Mouse (Mus musculus): ENCODE data around the gene Neb.

The Neb gene

DNA sequence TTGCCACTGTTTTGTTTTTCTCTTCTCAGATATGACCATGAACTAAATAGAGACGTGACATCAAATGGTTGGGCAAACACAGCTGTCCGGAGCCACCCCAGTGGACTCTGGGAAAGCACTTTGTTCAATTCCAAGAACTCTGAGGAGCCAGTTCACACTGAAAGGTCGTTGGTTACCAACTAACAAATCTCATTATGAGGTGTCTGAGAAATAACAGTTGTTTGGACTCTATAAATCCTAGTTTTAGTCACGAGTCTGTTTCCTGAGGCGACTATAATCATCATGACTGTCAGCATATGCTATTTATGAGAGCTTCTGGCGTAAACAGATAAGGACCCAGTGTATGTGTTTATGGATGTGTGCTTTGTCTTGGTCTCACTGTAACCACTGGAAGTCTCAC is 5.8 kb downstream of the Neb start:
- no peak for DNase-seq

DNA sequence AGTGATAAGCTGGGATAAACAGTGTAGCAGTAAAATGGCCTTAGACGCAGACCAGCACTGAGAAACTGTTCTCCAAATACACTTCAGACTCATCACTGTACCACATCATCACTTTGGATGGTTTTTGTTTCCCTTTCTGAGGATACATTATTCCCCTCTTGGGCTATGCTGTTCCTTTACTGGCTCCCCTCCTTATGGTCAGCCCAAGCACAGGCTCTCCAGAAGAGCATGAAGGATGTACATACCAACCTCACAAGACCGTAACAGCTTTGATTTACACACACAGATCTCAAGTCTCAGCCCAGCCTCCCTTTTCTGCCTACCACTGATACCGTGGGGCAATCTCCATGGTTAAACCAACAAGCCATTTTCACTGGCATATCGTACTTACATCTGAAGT is 6.2 kb downstream of the Neb start:
- no peak for DNase-seq

- DNase-seq: no peak
Measured at GRCm38 (mm10) chr2:52371066-52371465, 7.2 kb downstream of the Neb start.

DNA sequence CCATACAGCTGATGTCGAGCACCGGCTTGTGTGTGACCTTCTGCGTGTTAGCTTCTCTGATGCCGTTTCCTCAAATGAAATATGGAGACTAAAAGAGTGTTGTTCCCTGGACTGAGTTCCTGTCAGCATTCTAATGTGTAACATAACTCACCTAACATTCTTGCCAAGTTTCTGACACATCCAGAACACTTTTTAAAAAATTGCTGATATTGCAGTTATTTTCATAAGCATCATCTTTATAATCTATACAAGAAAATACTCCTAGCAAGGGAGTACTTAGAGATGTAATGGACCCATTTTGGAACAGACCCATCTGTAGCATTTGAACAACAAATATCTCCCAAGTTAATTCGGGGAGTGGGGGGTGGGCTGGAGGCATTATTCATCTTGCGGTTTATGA is 8.7 kb downstream of the Neb start:
- no peak for DNase-seq

DNA sequence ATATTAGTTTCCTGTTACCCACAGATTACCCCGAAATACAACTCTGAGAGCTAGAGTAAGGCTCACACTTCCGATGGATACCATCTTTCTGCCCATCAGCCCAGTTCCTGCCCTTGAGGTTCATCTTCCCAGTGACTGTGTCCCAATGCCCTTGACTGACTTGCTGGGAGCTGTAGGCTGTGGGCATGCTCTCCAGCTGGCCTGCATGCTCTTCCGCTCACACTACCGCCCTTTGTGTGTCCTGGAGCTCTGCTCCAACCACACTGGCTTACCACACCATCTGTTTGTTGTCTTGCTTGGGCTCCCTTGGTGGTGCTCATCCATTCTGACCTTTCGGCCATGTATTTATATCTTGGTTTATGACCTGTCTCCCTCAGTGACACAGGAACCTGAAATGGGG is 10.6 kb downstream of the Neb start:
- DNase-seq: no peak

DNA sequence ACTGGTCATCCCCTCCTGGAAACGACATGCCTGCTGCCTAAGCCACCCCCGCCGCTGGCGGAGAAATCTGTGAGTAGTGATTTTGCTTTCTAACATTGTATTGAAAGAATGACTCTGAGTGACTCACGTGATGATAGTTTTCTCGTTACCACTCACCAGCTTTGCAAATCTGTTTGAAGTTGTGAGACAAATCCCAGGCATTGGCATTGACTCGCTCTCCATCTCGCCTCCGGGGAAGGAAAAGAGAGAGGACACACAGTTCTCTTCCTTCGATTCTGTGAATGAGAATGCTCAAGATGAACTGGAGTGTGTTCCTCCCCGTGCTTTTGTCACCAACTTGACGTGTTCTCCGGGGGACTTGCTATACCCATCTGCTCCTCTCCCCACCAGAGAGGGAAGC is 11.0 kb downstream of the Neb start:
- DNase-seq: no peak

DNA sequence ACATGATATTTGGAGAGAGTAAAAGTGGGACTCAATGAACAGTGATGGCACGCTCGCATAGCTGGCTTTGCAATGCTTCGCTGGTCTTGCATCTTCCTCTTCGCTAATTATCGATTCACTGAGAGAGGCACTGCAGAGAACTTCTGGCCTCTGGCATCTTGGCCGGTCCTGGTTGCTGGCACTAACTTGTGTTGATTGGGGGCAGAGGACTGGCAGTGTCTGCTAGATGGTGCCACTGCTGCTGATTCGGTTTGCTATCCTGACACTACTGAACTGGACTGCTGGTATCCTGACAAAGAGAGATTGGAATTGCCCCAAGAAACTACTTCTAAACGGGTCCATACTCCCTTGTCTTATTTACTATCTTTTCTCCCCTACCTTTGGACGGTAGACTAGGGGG is 17.2 kb downstream of the Neb start:
- no peak for DNase-seq

DNA sequence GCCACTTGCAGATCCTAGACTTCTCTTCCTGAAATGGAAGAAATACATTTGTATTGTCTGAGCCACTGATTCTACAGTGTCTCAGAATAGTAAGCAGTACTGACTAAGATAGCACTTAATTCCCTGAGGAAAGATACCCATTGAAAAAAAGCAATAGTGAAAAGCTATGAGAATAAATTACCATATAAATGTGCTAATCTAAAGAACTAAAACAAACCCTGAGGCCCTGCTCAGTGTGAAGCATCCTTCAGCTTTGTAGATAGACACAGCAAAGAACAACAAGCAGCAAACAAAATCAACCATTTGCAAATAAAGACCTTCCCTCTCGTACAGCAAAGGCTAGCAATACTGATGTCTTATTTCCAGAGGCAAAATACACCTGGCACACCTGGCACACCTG is 18.6 kb downstream of the Neb start:
- DNase-seq: no peak

GRCm38 (mm10) chr2:52358156-52358555 is 20.1 kb downstream of the Neb start:
- no peak for DNase-seq

DNA sequence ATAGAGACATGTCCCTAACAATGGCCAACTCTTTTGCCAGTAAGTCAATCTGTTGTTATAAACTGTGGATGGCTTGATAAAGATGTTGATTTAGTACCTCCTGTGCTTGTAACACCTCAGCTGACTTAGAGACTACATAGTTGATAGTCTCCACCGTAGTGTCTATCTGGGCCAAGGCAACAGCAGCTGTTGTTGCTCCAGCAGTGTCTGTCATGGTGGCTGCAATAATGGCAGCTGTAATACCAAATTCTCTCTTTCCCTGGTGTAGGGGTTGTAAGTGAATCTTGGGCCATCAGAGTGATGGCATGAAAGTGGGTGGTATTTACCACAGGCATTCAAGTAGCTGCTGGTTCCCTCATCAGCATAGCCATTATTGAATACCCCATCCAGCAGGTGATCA is 27.2 kb downstream of the Neb start:
- no peak for DNase-seq

- no peak for DNase-seq
Measured at GRCm38 (mm10) chr2:52340990-52341389, 37.3 kb downstream of the Neb start.

- no peak for DNase-seq
Measured at GRCm38 (mm10) chr2:52335556-52335955, 42.7 kb downstream of the Neb start.

GRCm38 (mm10) chr2:52335087-52335486 is 43.2 kb downstream of the Neb start:
- no peak for DNase-seq

GRCm38 (mm10) chr2:52333535-52333934 is 44.7 kb downstream of the Neb start:
- no peak for DNase-seq

DNA sequence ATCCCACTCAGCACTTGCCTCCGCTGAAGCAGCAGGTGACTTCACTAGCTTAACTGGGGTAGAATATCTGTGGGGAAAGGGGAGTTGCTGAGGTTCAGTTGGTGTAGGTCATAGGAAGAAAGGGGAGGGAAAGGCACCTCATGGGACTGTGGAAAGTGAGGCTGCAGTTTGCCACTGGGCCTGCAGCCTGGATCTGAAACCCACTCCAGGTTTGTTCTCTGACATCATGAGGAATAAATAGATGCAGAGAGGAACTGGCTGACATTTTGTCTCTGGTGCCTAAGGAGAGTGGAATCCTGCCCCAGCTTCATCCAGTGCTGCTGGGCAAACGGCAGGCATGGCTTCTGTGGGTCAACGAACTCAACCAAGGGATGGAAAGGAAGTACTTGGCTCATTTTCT is 46.5 kb downstream of the Neb start:
- DNase-seq: no peak

- DNase-seq: no peak
Measured at GRCm38 (mm10) chr2:52327244-52327815, 50.9 kb downstream of the Neb start.

DNA sequence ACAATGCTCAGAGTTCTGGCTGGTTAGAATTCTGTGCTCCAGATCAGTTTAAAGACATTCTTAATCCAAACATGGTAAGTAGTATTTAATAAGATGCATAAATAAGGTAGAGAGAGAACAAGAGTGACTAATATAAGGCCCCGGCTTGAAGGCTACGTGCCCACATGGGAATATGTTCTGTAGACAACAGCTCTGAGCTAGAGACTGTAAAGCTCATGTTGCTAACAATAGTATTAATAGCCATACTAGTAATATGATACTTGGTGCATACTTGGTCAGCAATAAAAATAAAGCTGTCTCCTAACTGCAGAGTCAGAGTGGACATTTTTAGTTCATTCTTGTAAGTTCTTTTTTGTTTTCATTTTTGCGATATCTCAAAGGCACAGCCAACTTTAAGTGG is 56.4 kb downstream of the Neb start:
- DNase-seq: no peak

DNA sequence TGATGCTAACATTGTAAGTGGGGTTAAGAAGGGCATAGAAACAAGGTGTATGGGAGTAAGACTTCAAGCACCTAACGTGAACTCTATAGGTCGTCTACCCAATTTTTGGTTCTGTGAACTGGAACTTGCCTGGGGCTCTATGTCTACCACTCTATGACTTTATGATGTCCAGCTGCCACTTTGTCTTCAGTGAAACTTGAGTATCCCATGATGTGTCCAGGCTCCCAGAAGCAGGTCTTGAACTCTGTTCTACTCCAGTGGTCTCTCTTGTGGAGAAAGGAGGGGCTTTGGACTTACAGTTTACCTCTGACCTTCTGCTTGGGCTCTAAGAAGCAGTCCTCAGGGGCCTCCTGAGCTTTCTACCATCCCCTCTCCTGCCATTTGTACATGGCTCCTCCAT is 58.1 kb downstream of the Neb start:
- no peak for DNase-seq

DNA sequence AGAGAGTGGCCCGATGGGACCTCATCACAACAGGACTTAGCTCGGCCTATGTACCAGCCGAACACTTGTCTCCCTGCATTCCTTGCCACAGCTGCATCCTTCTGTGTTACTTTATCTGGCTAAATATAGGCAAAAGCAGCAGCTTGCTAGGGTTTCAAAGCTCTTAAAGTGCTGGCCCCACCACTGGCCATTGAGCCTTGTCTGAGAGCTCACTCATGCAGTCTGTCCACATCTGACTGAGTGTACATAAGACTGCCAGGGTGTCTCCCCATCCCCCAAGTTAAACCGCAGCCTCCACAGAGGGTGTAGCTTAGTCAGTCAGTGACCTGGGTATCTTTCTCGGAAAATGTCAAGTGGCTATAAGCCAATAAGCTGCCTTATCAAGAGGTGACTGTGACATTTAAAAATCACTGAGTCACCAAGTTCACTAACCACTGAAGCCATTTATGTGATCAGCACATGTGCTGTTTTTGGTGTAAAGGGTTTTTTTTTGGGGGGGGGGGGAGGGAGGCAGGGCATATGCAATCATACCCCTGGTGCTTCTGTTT is 59.2 kb downstream of the Neb start:
- DNase-seq: peak; percentile 17

GRCm38 (mm10) chr2:52317471-52317870 is 60.8 kb downstream of the Neb start:
- no peak for DNase-seq

GRCm38 (mm10) chr2:52315737-52316136 is 62.5 kb downstream of the Neb start:
- DNase-seq: no peak

- no peak for DNase-seq
Measured at GRCm38 (mm10) chr2:52314922-52315730, 63.1 kb downstream of the Neb start.

GRCm38 (mm10) chr2:52310757-52311156 is 67.5 kb downstream of the Neb start:
- DNase-seq: no peak

GRCm38 (mm10) chr2:52306635-52307034 is 71.6 kb downstream of the Neb start:
- DNase-seq: no peak

- DNase-seq: no peak
Measured at GRCm38 (mm10) chr2:52304554-52304953, 73.7 kb downstream of the Neb start.
